Mouse (Mus musculus) thymus, adult 2 months (tissue): Measurements from ENCODE around the gene Tmed4. TPM values are rescaled to one million over a fixed set of nuclear protein-coding genes. Genes with fewer than 3 reads are reported as not detected.

Experiments used
- DNase-seq: peaks from one replicate; pipeline ENCODE4 v3.0.0; 2021
- H3K27ac ChIP-seq: fragments of 200-500 bp; 2 replicates; pipeline ENCODE4 v1.5.1; 2012; ENCODE audit warnings: low read length, control low read depth; ENCODE audit not compliant: control insufficient read depth, insufficient read depth
- H3K27me3 ChIP-seq: fragments of 200-500 bp; 2 replicates; pipeline ENCODE4 v1.6.1; 2012; ENCODE audit warnings: mild to moderate bottlenecking, low read length, moderate library complexity, mixed read lengths; ENCODE audit not compliant: control insufficient read depth, insufficient read depth
- H3K36me3 ChIP-seq: fragments of 200-500 bp; 2 replicates; pipeline ENCODE4 v1.6.1; 2012; ENCODE audit warnings: mild to moderate bottlenecking, low read length, moderate library complexity; ENCODE audit not compliant: control insufficient read depth, insufficient read depth
- H3K4me1 ChIP-seq: fragments of 200-500 bp; replicated peaks from 2 replicates; pipeline ENCODE4 v1.6.1; 2012; ENCODE audit warnings: low read length; ENCODE audit not compliant: control insufficient read depth, insufficient read depth
- H3K4me3 ChIP-seq: fragments of 200-500 bp; 2 replicates; pipeline ENCODE4 v1.5.1; 2012; ENCODE audit warnings: mild to moderate bottlenecking, low read length, control low read depth, moderate library complexity; ENCODE audit not compliant: control insufficient read depth, insufficient read depth
- CTCF ChIP-seq: fragments of 200-500 bp; IDR thresholded peaks from 2 replicates; pipeline ENCODE4 v1.5.1; 2012; ENCODE audit warnings: mild to moderate bottlenecking, control low read depth, low read length, moderate library complexity, borderline replicate concordance; ENCODE audit not compliant: control insufficient read depth, poor library complexity, insufficient read depth; ENCODE audit errors: extremely low read depth
- POLR2A ChIP-seq: fragments of 200-500 bp; IDR thresholded peaks from 2 replicates; pipeline ENCODE4 v1.6.1; 2012; ENCODE audit warnings: mild to moderate bottlenecking, low read length, control low read depth, moderate library complexity; ENCODE audit not compliant: control insufficient read depth, poor library complexity, insufficient read depth; ENCODE audit errors: extremely low read depth
- WGBS: fragments of 180-500 bp; shearing (Covaris S2); methylation state at CpG from one replicate; pipeline ENCODE4 v1.1.7; 2018; 5-methylcytosine and 5-hydroxymethylcytosine counted together
- polyA plus RNA-seq: library from polyadenylated mRNA; depleted of rRNA; stranded (reverse); fragments of >200 nt; gene quantifications from 2 replicates; pipeline ENCODE4 v1.2.3, GENCODE M21; 2012

Gene Tmed4
- polyA plus RNA-seq, 1 experiment: 109 TPM

- Histone ChIP-seq H3K4me3 (no peak overlapping the region), H3K27ac (no peak overlapping the region), H3K4me1 (no peaks in the 10 kb centered on the region), H3K36me3 (no peaks in the 10 kb centered on the region), H3K27me3 (no peaks in the 10 kb centered on the region)
- DNase-seq: no peak
- TF ChIP-seq CTCF: no peak
- TF ChIP-seq POLR2A: no peak
- WGBS: 89% methylated on average over 3 of the region's 3 CpGs
Observed at GRCm38 (mm10) chr11:6282940-6283339, 8.3 kb upstream of the Tmed4 start.

- no peak for DNase-seq
- Histone ChIP-seq H3K4me1 (peaks cover 11% of the 10 kb centered on the region), H3K27ac (no peak overlapping the region), H3K4me3 (no peak overlapping the region), H3K27me3 (no peaks in the 10 kb centered on the region), H3K36me3 (no peaks in the 10 kb centered on the region)
- 91% methylated on average over 3 of the region's 3 CpGs for WGBS
- TF ChIP-seq POLR2A (no peak), CTCF (no peak)
Observed at GRCm38 (mm10) chr11:6276466-6276865, 1.8 kb upstream of the Tmed4 start.

- WGBS: 45% methylated on average over 7 of the region's 7 CpGs
Observed at GRCm38 (mm10) chr11:6275094-6275484, 419 bp upstream of the Tmed4 start.

GRCm38 (mm10) chr11:6273607-6274006 is 1.1 kb downstream of the Tmed4 start:
- 30% methylated on average over 11 of the region's 11 CpGs for WGBS
- no peaks in the 10 kb centered on the region for H3K36me3 ChIP-seq
- TF ChIP-seq CTCF (no peak), POLR2A (no peak)
- no peak overlapping the region for H3K27ac ChIP-seq
- DNase-seq: no peak
- no peaks in the 10 kb centered on the region for H3K27me3 ChIP-seq
- peak overlapping the region; percentile 92 for H3K4me3 ChIP-seq
- peaks cover 11% of the 10 kb centered on the region for H3K4me1 ChIP-seq

More at GRCm38 (mm10) chr11:6275094-6275484, 419 bp upstream of the Tmed4 start:
- no peaks in the 10 kb centered on the region for H3K27me3 ChIP-seq
- no peak overlapping the region for H3K27ac ChIP-seq
- peaks cover 11% of the 10 kb centered on the region for H3K4me1 ChIP-seq
- H3K4me3 ChIP-seq: peak overlapping the region; percentile 24
- no peaks in the 10 kb centered on the region for H3K36me3 ChIP-seq
- DNase-seq: no peak
- TF ChIP-seq POLR2A (no peak), CTCF (no peak)

GRCm38 (mm10) chr11:6267320-6268254 is 7.1 kb downstream of the Tmed4 start, which contains the start of gene Ddx56:
TSS of gene Ddx56 (minus strand) at chr11:6267772.
- 2% methylated on average over 50 of the region's 50 CpGs for WGBS
- H3K4me3 ChIP-seq: peak within 1 kb of the TSS; percentile 60
- peak; percentile 59; the same call in 1 of the 2 replicates for TF ChIP-seq POLR2A
- no peak for TF ChIP-seq CTCF
- peak within 1 kb of the TSS; percentile 64 for H3K27ac ChIP-seq
- H3K27me3 ChIP-seq: no peaks in the 10 kb centered on the region
- H3K4me1 ChIP-seq: peaks cover 11% of the 10 kb centered on the region
- DNase-seq: peak; percentile 87
- peaks cover 18% of the 10 kb centered on the region for H3K36me3 ChIP-seq

GRCm38 (mm10) chr11:6266621-6267020 is 8.0 kb downstream of the Tmed4 start:
- TF ChIP-seq CTCF (no peak), POLR2A (no peak)
- Histone ChIP-seq H3K27me3 (no peaks in the 10 kb centered on the region), H3K4me3 (peak overlapping the region; percentile 19; the same call in 1 of the 2 replicates), H3K4me1 (peaks cover 11% of the 10 kb centered on the region), H3K36me3 (peaks cover 22% of the 10 kb centered on the region), H3K27ac (no peak overlapping the region)
- no peak for DNase-seq
- WGBS: 84% methylated on average over 9 of the region's 9 CpGs
